Comparison of ENCODE assay signal across 8 mouse cellular contexts in genomic region chr3:68508629-68509028, GRCm38 (mm10).
A peak's percentile ranks its signal among the peaks of the same experiment; 100 is the strongest.
DNase-seq lines count a peak whose midpoint lies in the region; ATAC-seq and TF ChIP-seq lines count a peak whose summit lies in the region.

No protein-coding gene starts in this region.

- H3K4me2 ChIP-seq in intestine, embryonic 15.5 days (replicated peaks), result no peak overlapping the region
- no peak overlapping the region for H3K4me2 ChIP-seq in liver, postnatal 0 days (ENCODE audit: low read depth, low read length)
- H3K4me2 ChIP-seq in stomach, postnatal 0 days (replicated peaks; ENCODE audit: low read depth), result no peak overlapping the region

- WGBS in intestine, embryonic 15.5 days, result 40% methylated on average over 6 of the region's 6 CpGs
- 18% methylated on average over 6 of the region's 6 CpGs for WGBS in liver, postnatal 0 days (ENCODE audit: insufficient replicate concordance)
- WGBS in stomach, postnatal 0 days, result 29% methylated on average over 6 of the region's 6 CpGs

- no peak for TF ChIP-seq CTCF in gastrocnemius, adult 2 months (IDR thresholded peaks at IDR 0.05)
- no peak for TF ChIP-seq CTCF in liver, postnatal 0 days (IDR thresholded peaks at IDR 0.05; ENCODE audit: low read depth)
- TF ChIP-seq CTCF in stomach, postnatal 0 days (IDR thresholded peaks at IDR 0.05; ENCODE audit: low read depth), result no peak

- intact Hi-C loops in left cerebral cortex, postnatal 4 days (cut with DNase I), result no loop called here
- intact Hi-C loops in gastrocnemius, adult 2 months (cut with DNase I), result no loop called here

- H3K9ac ChIP-seq in intestine, embryonic 15.5 days, result no peak overlapping the region
- no peak overlapping the region for H3K9ac ChIP-seq in liver, postnatal 0 days (replicated peaks)
- no peak overlapping the region for H3K9ac ChIP-seq in stomach, postnatal 0 days (ENCODE audit: low read length)

- ATAC-seq in intestine, embryonic 15.5 days, result peak; percentile 39; the same call in 1 of the 2 replicates
- ATAC-seq in liver, postnatal 0 days, result peak; percentile 81
- peak; percentile 93 for ATAC-seq in stomach, postnatal 0 days (ENCODE audit: low FRiP score, low TSS enrichment)

- peaks cover 6% of the 10 kb centered on the region; the same call in 1 of the 2 replicates for H3K4me1 ChIP-seq in intestine, embryonic 15.5 days (replicated peaks)
- peaks cover 9% of the 10 kb centered on the region; the same call in 1 of the 2 replicates for H3K4me1 ChIP-seq in liver, postnatal 0 days (ENCODE audit: insufficient read depth)
- peaks cover 10% of the 10 kb centered on the region; the same call in 1 of the 2 replicates for H3K4me1 ChIP-seq in stomach, postnatal 0 days (replicated peaks; ENCODE audit: control insufficient read depth, insufficient read depth)

- DNase-seq in left cerebral cortex, adult 11 months (ENCODE audit: low spot score), result peak; percentile 44
- DNase-seq in left cerebral cortex, postnatal 4 days, result no peak
- peak; percentile 79 for DNase-seq in adrenal gland, postnatal 10 days
- peak; percentile 76 for DNase-seq in gastrocnemius, adult 2 months
- DNase-seq in liver, postnatal 0 days, result peak; percentile 53
- DNase-seq in stomach, postnatal 0 days (ENCODE audit: low spot score), result peak; percentile 68
- DNase-seq in spleen, adult 12 weeks (ENCODE audit: low spot score), result no peak

- H3K27me3 ChIP-seq in intestine, embryonic 15.5 days (replicated peaks), result no peaks in the 10 kb centered on the region
- H3K27me3 ChIP-seq in liver, postnatal 0 days (ENCODE audit: insufficient read depth, low read length), result no peaks in the 10 kb centered on the region
- H3K27me3 ChIP-seq in stomach, postnatal 0 days (ENCODE audit: control insufficient read depth, insufficient read depth, low read length), result no peaks in the 10 kb centered on the region

- H3K9me3 ChIP-seq in intestine, embryonic 15.5 days, result no peaks in the 10 kb centered on the region
- no peaks in the 10 kb centered on the region for H3K9me3 ChIP-seq in liver, postnatal 0 days (ENCODE audit: low read length)
- H3K9me3 ChIP-seq in stomach, postnatal 0 days (ENCODE audit: control insufficient read depth, low read length), result no peaks in the 10 kb centered on the region

- peak overlapping the region; percentile 71 for H3K27ac ChIP-seq in gastrocnemius, adult 2 months
- H3K27ac ChIP-seq in intestine, embryonic 15.5 days, result no peak overlapping the region
- H3K27ac ChIP-seq in liver, postnatal 0 days (ENCODE audit: low read depth), result peak overlapping the region; percentile 25
- no peak overlapping the region; the same call in 1 of the 2 replicates for H3K27ac ChIP-seq in stomach, postnatal 0 days (replicated peaks)

- TF ChIP-seq EP300 in liver, postnatal 0 days (IDR thresholded peaks at IDR 0.05; ENCODE audit: low read depth), result peak; percentile 51; the same call in 1 of the 2 replicates
- no peak for TF ChIP-seq EP300 in stomach, postnatal 0 days (optimal IDR thresholded peaks at IDR 0.05)

- H3K4me3 ChIP-seq in gastrocnemius, adult 2 months, result 0 out of 2 replicates have a peak overlapping the region, but pooled peaks have one; percentile 19
- no peak overlapping the region for H3K4me3 ChIP-seq in intestine, embryonic 15.5 days (replicated peaks)
- H3K4me3 ChIP-seq in liver, postnatal 0 days (ENCODE audit: low read depth, low read length), result no peak overlapping the region
- no peak overlapping the region for H3K4me3 ChIP-seq in stomach, postnatal 0 days (ENCODE audit: low read depth, low read length)

- no peaks in the 10 kb centered on the region for H3K36me3 ChIP-seq in intestine, embryonic 15.5 days
- no peaks in the 10 kb centered on the region for H3K36me3 ChIP-seq in liver, postnatal 0 days (replicated peaks; ENCODE audit: insufficient read depth, low read length)
- no peaks in the 10 kb centered on the region for H3K36me3 ChIP-seq in stomach, postnatal 0 days (ENCODE audit: control insufficient read depth, insufficient read depth, low read length)

Comparison
In these comparisons a context has a peak if more than half of its experiments do, and no peak if none do; other contexts are left out.
1. DNase-seq: peak in left cerebral cortex, adult 11 months (single experiment), adrenal gland, postnatal 10 days (single experiment), gastrocnemius, adult 2 months (single experiment), liver, postnatal 0 days (single experiment) and stomach, postnatal 0 days (single experiment); none in left cerebral cortex, postnatal 4 days (single experiment) and spleen, adult 12 weeks (single experiment).
2. H3K27ac ChIP-seq: peak in gastrocnemius, adult 2 months (single experiment) and liver, postnatal 0 days (single experiment); none in intestine, embryonic 15.5 days (single experiment) and stomach, postnatal 0 days (single experiment).
3. ATAC-seq: peak in every context shown above with its lines; median percentile 93 in stomach, postnatal 0 days; 81 in liver, postnatal 0 days; 39 in intestine, embryonic 15.5 days.